Mouse (Mus musculus) frontal cortex, adult 2 months (tissue): Measurements from ENCODE around the gene Sun2. TPM values are rescaled to one million over a fixed set of nuclear protein-coding genes. Genes with fewer than 3 reads are reported as not detected.
A peak's percentile ranks its signal among the peaks of the same experiment; 100 is the strongest.

Experiments
- DNase-seq, 2 experiments: peaks; one replicate each; pipeline ENCODE4 v3.0.0; 2022; ENCODE audit warnings: low spot score in 1 of 2; ENCODE audit errors: extremely low spot score in 1 of 2
- polyA plus RNA-seq: library from polyadenylated mRNA; depleted of rRNA; stranded (reverse); fragments of >200 nt; gene quantifications from 2 replicates; pipeline ENCODE4 v1.2.3, GENCODE M21; 2012; rRNA removed

The Sun2 gene
- 28.1 and 30.4 TPM in 2 replicates for polyA plus RNA-seq

DNA sequence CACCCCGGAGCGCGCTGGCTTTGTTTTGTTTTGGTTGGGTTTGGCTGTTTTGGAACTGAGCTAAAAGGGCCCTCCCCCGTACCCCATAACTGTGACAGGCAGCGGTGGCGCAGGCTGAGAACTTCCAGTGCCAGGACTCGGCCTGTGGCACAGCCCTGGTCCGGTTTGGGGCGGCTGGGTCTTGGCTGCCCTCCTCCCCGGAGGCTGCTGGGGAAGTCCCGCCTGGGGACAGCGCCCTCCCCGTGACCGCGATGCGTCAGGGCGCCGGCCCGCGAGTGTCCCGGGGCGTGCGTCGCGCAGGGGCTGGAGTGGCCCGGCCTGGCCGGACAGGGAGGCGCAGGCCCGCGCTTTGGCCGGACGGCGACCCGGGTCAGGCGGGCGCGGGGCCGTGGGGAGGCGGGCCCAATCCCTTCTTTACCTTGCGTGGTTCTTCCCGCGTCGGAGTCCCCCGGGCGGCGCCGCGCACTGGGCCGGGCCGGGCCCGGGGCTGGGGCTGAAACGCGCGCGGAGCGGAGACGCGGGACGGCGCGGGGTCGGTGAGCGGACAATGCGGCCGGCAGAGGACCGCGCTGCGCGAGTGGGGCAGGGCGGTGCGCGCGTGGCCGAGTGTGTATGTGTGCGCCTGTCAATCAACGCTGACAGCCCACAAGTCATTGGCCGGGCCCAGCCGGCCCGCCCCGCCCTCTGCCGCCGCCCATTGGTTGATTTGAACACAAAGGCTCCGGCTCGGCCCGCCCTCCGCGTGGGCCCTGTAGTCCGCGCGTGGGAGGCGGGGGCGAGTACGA is at the start of gene Sun2:
Gene Sun2, minus strand, starts transcription at position 616 of the 785 bp plus-strand sequence.
- DNase-seq = peak; percentile 86 to 92

GRCm38 (mm10) chr15:79791502-79791901 is 49.2 kb upstream of the Sun2 start:
- DNase-seq = no peak

DNA sequence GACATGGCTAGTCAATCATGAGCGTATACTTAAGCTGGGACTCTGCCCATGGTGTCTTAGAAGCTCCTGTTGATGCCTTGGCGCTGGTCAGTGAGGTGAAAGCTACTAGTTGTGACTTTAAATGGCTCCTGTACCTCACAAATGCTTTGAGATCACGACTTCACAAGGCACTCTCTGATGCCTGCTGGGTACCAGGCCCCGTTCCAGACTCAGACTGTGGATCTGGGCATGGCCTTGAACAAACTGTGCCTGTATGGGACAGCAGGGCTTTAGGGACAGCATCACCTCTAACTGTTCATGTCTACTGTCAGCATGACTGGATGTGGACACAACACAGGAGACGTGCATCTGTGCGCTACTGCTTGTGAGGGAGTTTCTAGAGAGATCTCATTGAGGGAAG is 48.6 kb upstream of the Sun2 start:
- no peak for DNase-seq

DNA sequence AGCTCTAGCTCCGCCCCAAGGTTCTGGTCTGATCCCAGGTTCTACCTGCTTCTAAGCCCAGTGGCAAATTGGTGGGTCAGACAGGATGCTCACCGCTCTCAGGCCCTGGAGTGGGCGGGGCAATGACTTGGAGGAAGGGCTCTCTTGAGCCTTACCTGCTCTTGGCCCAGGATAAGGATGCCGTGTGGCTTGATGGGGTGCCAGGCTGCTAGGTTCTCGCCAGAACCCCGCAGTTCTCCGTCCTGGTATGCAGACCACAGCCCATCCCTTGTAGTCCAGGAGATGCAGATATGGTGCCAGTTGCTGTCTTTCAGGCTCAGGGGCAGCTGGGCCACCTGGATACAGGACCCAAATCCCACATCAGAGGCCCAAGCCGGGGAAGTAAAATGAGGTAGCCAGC is 47.8 kb upstream of the Sun2 start:
- no peak for DNase-seq

GRCm38 (mm10) chr15:79787815-79788214 is 45.5 kb upstream of the Sun2 start:
- no peak for DNase-seq

GRCm38 (mm10) chr15:79785056-79785455 is 42.7 kb upstream of the Sun2 start:
- DNase-seq = no peak

DNA sequence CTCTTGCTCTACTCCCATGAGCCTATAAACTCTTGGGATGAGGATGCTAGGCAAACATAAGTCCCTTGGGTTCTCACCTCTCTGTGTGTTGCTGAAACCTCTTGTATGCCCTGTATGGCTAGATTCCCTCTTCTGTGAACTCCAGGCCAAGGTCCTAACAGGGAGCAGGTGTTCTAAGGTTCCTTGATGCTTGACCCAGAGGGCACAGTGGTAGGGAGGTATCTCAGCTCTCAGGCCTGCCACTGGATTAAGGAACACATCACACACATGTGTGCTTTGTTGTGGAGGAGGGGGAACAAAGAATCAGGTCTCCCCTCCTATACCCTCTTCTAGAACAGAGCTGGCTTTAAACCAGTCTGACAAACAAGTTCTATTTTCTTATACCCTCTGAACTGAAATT is 35.4 kb upstream of the Sun2 start, which contains the start of gene Dnal4:
Gene Dnal4, minus strand, starts transcription at position 101 of the 400 bp plus-strand sequence.
- DNase-seq = no peak

DNA sequence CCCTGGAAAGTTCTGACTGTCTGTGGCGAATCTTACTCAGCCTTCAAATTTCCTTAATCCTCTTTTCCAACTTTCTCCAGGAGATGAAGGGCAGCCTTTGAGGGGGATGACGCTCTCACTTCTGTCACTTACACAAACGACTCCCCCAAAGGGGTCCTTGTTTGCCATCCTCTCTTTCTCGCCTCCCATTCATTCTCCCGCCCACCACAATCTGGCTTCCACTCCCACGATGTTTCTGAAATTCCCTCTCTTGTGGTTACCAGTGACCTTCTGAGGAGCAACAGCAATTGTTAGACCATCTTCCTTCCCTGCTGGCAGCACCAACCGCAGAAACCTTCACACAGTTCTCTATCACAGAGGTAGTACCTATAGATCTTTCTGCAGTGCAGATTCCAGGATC is 33.3 kb upstream of the Sun2 start:
- DNase-seq = peak in 1 of 2 experiments; percentile 73

GRCm38 (mm10) chr15:79774117-79775027 is 32.0 kb upstream of the Sun2 start:
- DNase-seq = peak; percentile 98 to 99

GRCm38 (mm10) chr15:79770629-79771240 is 28.4 kb upstream of the Sun2 start:
- DNase-seq = peak; percentile 71 to 83

DNA sequence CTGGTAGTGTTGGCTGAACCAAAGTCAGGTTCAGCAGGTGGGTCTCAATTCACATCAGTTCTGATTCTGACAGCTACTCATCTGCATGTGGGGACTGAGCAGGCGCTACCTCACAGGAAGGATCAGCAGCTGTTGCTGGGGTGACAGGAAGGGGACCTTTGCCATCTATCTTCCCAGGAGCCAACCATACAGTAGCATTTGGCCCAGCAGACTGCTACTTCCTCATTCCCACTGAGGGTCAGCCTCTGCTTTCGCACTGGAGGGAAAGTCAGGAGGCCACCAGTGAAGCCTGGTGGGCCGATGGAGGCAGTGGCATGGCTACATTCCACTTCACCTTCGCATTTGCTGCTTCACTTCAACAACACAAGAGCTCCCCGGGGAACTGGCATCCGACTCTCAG is 26.0 kb upstream of the Sun2 start:
- no peak for DNase-seq

GRCm38 (mm10) chr15:79767327-79767961 is 25.1 kb upstream of the Sun2 start:
- DNase-seq = no peak

GRCm38 (mm10) chr15:79766586-79767071 is 24.3 kb upstream of the Sun2 start:
- DNase-seq = peak in 1 of 2 experiments; percentile 71

GRCm38 (mm10) chr15:79766168-79766567 is 23.8 kb upstream of the Sun2 start:
- no peak for DNase-seq

DNA sequence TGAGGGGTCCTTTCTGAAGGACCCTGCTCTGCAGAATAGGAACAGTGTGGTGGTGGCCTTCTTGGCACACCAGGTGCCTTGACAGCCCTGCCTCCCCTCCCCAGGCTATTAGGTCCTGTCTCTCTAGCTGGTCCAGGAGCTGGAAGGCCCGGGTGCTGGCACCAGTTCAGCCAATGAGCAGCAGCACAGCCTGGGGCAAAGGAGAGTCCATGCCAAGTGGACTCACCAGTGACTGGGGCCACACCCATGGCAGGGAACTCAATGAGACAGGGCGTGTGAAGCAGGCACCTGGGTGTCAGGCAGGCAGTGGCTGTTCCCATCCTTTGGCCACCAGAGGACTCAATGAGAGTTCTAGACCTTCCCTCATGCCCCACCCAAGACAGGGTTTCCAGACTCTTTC is 23.0 kb upstream of the Sun2 start:
- DNase-seq = no peak

GRCm38 (mm10) chr15:79764539-79765267 is 22.4 kb upstream of the Sun2 start:
- DNase-seq = peak; percentile 84 to 86

DNA sequence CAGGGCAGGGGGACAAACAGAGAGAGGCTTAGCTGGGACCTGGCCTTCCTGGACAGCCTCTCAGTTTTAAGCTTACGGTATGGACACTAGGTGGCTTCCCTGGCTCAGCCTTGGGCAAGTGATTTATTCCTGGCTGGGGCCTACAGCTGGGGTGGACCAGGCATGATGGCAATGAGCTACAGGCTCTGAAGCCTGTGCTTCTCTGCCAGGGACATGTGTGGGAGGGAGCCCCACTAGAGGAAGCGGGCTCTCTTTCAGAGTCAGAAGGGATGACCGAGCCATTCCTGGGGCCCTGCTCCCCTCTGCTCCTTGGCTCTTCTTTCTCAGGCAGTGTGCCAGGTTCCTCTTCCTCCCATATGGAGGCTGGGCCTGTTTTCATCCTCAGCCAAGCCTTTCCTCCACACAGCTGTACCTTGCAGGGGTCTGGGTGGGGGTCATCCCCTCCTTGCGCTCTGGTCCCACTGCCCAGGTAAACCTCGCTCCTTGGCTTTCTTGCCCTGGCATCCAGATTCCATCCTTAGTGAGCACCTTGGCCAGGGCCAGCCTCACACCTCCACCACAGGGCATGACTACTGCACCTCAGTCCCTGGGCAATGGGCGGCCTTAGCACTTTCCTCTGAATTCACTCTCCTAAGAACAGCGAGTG is 21.4 kb upstream of the Sun2 start:
- DNase-seq = no peak

- DNase-seq = no peak
These were observed 20.7 kb upstream of the Sun2 start for GRCm38 (mm10) chr15:79763001-79763400.

GRCm38 (mm10) chr15:79760956-79761355 is 18.6 kb upstream of the Sun2 start:
- DNase-seq = peak in 1 of 2 experiments; percentile 64
